Mouse (Mus musculus) lung, postnatal 10 days (tissue): ENCODE measurements at regions not wholly inside any gene's neighbourhood (a gene's known extent, or its start where the extent isn't known, plus 50 kb on each side); places are given as distances from the start of the nearest gene placed in this dataset.

ENCODE experiments used
- DNase-seq: peaks from one replicate; pipeline ENCODE4 v3.0.0; 2021

GRCm38 (mm10) chr3:10697698-10698452 lies 362.4 kb upstream of the Gm38303 start:
- no peak for DNase-seq

GRCm38 (mm10) chr3:10685501-10685951 lies 350.0 kb upstream of the Gm38303 start:
- DNase-seq: no peak

- peak; percentile 13 for DNase-seq
These were observed 349.5 kb upstream of the Gm38303 start for GRCm38 (mm10) chr3:10684885-10685500.

GRCm38 (mm10) chr3:10681938-10682337 lies 346.5 kb upstream of the Gm38303 start:
- no peak for DNase-seq

- DNase-seq: no peak
These were observed 312.6 kb upstream of the Gm38303 start for GRCm38 (mm10) chr3:10647975-10648511.
